Mouse (Mus musculus): ENCODE measurements around the gene Btbd18. TPM values are rescaled to one million over a fixed set of nuclear protein-coding genes. Genes with fewer than 3 reads are reported as not detected.
"Not testable (repeated sequence)": the region's sequence is repeated elsewhere in the genome, so short reads cannot be mapped to it uniquely, and the experiment has no call there.

Btbd18 gene
- total RNA-seq, 2 experiments from 2014 or later: not detected

DNA sequence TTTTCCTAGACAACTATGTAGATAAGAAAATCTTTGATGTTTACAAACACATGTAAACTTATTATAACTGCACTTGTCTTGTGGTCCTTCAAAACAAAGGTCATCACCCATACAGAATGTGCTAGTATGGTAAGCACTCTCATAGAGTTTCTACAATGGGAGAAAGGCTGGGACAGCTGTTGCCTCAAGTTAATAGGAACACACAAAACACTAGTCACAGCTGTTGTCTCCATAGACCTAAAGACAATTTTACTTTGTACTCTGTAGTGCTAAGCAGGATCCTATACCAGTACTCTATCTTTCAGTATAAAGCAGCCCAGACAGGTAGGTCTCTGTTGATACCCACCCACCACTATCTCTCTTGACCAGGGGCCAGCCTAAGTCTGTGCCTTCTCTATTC lies 18.0 kb upstream of the Btbd18 start:
- DNase-seq (ENCODE audit: low spot score in 2 of 2): no peak
- intact Hi-C loops (cut with DNase I): no loop called here

DNA sequence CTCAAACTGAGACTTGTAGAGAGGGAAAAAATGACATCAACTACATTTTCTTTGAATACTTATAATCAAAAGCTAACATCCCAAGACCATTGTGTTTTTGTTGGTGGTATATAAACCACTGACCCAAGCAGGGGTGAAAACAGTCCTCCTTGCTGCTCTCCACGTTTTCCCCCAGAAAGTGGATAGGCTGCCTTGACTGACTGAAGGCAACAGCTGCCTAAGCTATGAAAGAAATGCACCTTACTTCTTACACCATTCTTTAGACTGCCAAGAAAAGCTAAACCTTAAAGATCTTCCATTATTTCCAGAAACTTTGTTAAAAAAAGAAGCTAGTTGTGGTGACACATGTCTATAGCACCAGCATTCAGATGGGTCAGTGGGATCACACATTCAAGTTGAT lies 12.7 kb upstream of the Btbd18 start:
- no peak for DNase-seq (ENCODE audit: low spot score in 2 of 2)
- intact Hi-C loops (cut with DNase I): no loop called here

GRCm38 (mm10) chr2:84647051-84647568 lies 11.8 kb upstream of the Btbd18 start:
- intact Hi-C loops (cut with DNase I): no loop called here
- no peak for DNase-seq (ENCODE audit: low spot score in 2 of 2)

DNA sequence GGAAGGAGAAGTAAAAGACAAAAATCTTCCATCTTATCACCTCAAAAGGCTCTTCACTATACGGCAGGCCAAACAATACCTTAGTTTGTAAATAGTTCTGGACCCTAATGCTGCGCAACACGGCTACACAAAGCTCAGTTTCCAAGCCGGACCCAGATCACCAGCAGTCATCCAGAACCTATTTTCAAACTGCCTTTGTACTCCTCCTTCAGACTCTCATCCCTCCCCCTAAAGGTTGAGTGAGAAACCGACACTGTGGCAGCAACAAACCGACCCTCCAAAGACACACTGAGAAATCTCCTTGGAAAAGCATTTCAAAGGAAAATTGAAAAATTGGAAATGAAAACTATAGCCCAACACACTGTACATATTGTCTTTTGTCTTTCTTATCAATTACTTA lies 10.5 kb upstream of the Btbd18 start:
- no peak for DNase-seq (ENCODE audit: low spot score in 2 of 2)
- intact Hi-C loops (cut with DNase I): loop anchor here (2.0 kb wide), 1 partner anchor 14 kb away; no protein-coding TSS in a partner anchor

DNA sequence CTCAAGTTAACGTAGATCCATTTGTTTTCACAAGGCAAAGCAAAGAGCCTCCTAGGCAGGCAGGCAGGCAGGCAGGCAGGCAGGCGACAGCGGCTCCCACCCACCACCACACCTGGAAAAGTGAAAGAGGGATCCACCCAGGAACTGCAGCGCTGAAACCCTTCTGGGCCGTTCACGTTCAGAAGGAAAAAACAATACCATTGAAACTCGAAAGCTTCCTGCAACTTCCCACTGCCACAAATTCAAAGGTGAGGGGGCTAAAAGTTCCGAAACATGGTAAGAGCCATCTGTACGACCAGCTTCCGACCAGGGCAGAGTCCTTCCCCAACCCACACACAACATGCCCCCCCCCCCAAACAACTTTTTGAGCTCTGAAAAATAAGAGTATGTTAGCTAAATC lies 9.2 kb upstream of the Btbd18 start:
- intact Hi-C loops (cut with DNase I): loop anchor here (2.0 to 5.0 kb wide), 2 partner anchors 15 to 32 kb away; no protein-coding TSS in a partner anchor
- DNase-seq (ENCODE audit: low spot score in 2 of 2): no peak

- DNase-seq (ENCODE audit: low spot score in 2 of 2): peak; percentile 85 to 88
- intact Hi-C loops (cut with DNase I): loop anchor here (5.0 kb wide), 1 partner anchor 33 kb away; no protein-coding TSS in a partner anchor
Measured at GRCm38 (mm10) chr2:84650464-84651195, 8.2 kb upstream of the Btbd18 start, which contains the start of gene Ctnnd1. Gene Ctnnd1 (minus strand): TSS chr2:84650765.

- no peak for DNase-seq (ENCODE audit: low spot score in 2 of 2)
- intact Hi-C loops (cut with DNase I): loop anchor here (5.0 kb wide), 1 partner anchor 36 kb away; no protein-coding TSS in a partner anchor
Measured at GRCm38 (mm10) chr2:84653354-84653753, 5.5 kb upstream of the Btbd18 start.

DNA sequence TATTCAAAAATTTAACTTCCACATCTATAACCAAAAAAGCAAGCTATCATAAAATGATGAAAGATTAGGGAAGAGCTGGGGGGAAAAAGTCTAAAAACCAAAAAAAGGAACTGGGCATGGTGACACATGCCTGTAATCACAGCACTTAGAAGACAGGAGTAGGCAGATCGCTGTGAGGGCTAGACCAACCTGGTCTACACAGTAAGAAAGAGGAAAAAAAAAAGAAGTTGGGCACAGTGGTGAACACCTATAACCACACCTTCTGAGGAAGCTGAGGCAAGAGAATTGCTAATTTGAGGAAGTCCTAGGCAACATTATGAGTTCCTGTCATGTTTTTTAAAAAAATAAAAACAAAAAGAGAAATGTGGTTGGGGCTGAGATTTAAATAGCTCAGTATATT lies 3.0 kb upstream of the Btbd18 start:
- intact Hi-C loops (cut with DNase I): no loop called here
- no peak for DNase-seq (ENCODE audit: low spot score in 2 of 2)

DNA sequence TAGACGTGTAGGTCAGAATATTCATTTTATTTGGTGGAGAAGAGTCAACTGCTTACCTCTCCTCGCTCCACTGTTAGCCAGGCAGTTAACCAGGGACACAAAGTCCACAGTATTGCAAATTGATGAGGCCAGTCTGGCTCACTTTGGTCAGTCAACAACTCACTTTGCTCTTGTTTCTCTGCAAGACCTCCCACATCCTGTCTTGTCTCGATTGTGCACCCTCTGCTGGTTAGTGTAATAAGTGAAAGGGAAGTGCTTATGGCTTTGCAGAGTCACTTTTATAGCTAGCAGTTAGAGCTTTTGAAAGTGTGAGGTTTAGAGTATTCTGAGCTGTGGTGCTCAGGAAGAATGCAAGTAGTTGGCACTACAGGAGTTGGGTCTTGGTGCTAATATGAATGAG lies 1.4 kb downstream of the Btbd18 start:
- no peak for DNase-seq (ENCODE audit: low spot score in 2 of 2)
- intact Hi-C loops (cut with DNase I): loop anchor here (2.0 kb wide), 1 partner anchor 205 kb away; no protein-coding TSS in a partner anchor

DNA sequence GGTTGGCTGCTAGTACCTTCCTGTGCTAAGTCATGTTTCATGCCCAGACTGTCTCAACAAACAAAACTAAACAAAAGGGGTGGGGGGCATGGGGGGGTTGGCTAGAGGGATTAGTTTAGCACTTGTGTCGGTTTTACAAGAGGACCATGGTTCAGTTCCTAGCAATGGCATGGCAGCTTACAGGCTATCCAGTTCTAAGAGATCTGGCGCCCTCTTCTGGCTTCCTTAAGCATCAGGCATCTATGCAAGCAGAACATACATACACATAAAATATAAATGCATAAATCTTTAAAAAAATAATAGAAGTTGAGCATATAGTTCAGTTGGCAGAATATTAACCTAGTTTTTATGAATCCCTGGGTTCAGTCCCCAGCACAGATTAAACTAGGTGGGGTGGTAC lies 4.0 kb downstream of the Btbd18 start:
- intact Hi-C loops (cut with DNase I): no loop called here
- no peak for DNase-seq (ENCODE audit: low spot score in 2 of 2)

DNA sequence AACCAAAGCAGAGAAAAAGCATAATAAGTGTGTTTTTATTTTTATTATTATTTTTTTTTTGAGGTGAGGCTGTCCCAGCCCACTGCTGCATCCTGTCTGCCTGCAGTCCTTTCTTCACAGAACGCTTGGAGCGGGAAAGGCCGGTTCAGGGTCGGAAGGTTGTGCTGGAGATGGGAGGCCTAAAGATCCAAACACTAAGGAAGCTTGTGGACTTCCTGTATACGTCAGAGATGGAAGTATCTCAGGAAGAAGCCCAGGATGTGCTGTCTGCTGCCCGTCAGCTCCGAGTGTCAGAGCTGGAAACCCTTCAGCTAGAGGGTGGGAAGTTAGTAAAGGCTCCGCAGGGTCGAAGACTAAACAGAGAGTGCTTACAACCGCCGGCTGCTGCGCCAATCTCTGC lies 7.2 kb downstream of the Btbd18 start:
- intact Hi-C loops (cut with DNase I): no loop called here

GRCm38 (mm10) chr2:84669828-84670568 lies 11.1 kb downstream of the Btbd18 start:
- intact Hi-C loops (cut with DNase I): no loop called here
- DNase-seq (ENCODE audit: low spot score in 2 of 2): no peak

More for the DNA sequence above, 7.2 kb downstream of the Btbd18 start:
- no peak for DNase-seq (ENCODE audit: low spot score in 2 of 2)

GRCm38 (mm10) chr2:84670569-84670933 lies 11.7 kb downstream of the Btbd18 start, which contains the start of gene Selenoh:
Gene Selenoh (minus strand): TSS chr2:84670770.
- intact Hi-C loops (cut with DNase I): no loop called here

GRCm38 (mm10) chr2:84671535-84671934 lies 12.7 kb downstream of the Btbd18 start:
- intact Hi-C loops (cut with DNase I); DNase-seq (ENCODE audit: low spot score in 2 of 2): not testable (repeated sequence)

More at GRCm38 (mm10) chr2:84670569-84670933, 11.7 kb downstream of the Btbd18 start, which contains the start of gene Selenoh:
- peak; percentile 83 to 85 for DNase-seq (ENCODE audit: low spot score in 2 of 2)

GRCm38 (mm10) chr2:84677270-84677967 lies 18.5 kb downstream of the Btbd18 start:
- no peak for DNase-seq (ENCODE audit: low spot score in 2 of 2)

DNA sequence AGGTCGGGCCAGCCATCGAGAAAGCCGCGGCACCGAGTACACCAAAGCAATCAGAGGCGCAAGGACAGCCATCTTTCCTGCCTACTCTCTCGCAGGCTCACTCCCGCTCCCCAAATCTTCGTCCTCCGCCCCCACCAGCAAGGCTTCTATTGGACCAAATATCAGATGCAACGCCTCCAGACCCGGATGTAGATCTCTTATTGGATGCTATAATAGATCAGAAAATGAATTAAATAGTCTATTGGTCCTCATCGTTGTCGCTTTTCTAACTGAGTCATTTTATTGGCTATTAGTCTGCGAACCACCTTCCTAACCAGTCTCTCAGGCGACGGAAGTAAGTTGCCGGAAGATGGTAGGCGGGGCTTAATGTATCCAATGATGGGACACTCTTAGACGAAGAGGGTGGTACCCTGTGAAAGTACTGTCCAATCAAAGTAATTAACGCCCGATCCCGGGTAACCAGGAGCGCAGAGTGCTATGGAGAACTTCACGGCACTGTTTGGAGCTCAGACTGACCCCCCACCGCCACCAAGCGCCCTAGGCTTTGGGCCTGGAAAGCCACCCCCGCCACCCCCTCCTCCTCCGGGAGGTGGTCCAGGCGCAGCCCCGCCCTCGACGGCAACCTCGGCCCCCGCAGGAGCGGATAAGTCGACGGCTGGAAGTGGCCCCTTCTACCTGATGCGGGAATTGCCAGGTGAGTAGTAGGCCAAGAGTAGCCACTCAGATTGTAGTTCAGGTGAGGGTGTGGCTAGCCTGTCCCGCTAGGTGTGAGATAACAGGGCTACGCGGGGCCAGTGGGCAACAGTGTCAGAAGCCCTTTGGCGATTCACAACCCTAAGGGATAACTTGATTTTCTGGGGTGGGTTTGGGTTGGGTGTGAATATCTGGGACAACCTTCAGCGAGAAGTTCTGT lies 19.3 kb downstream of the Btbd18 start, which contains the start of the genes Gm28635 and Med19:
TSS of gene Gm28635 (minus strand) at position 74 of the 913 bp plus-strand sequence.
TSS of gene Med19 (plus strand) at position 435 of the 913 bp plus-strand sequence.
- DNase-seq (ENCODE audit: low spot score in 2 of 2): peak; percentile 89 to 90
- intact Hi-C loops (cut with DNase I): loop anchor here (5.0 kb wide), 1 partner anchor 34 kb away; no protein-coding TSS in a partner anchor

More at GRCm38 (mm10) chr2:84677270-84677967, 18.5 kb downstream of the Btbd18 start:
- intact Hi-C loops (cut with DNase I): loop anchor here (5.0 kb wide), 1 partner anchor 35 kb away; no protein-coding TSS in a partner anchor

DNA sequence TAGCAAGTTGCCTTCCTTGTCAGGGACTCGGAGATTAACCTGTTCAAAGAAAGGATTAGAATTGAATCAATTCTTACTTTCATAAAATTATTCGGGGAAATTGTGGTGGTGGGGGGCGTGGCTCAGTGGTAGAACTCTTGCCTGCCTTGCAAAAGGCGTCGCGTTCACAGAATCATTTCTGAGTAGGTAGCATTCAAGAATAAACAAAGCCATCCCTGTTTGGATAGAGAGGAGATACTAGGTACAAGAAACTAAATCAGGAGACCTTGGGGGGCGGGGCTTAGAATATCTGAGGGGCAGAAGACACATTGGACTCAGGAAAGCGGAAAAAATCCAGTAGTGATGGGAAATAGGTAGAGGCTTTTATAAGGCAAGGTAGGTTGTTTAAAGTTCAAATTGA lies 20.1 kb downstream of the Btbd18 start, which contains the start of gene Tmx2:
TSS of gene Tmx2 (minus strand) at position 125 of the 400 bp plus-strand sequence.
- intact Hi-C loops (cut with DNase I): loop anchor here (5.0 kb wide), 1 partner anchor 33 kb away; no protein-coding TSS in a partner anchor
- DNase-seq (ENCODE audit: low spot score in 2 of 2): no peak

- no peak for DNase-seq (ENCODE audit: low spot score in 2 of 2)
- intact Hi-C loops (cut with DNase I): no loop called here
Measured at GRCm38 (mm10) chr2:84682605-84683183, 23.8 kb downstream of the Btbd18 start.
